Mouse (Mus musculus) heart, adult 18-20 months (tissue): Measurements from ENCODE around the gene Robo4. TPM values are rescaled to one million over a fixed set of nuclear protein-coding genes. Genes with fewer than 3 reads are reported as not detected.

ENCODE experiments used
- DNase-seq, 2 experiments: peaks; one replicate each; pipeline ENCODE4 v3.0.0; 2021 to 2022; ENCODE audit warnings: mixed read lengths in 1 of 2
- total RNA-seq, 2 experiments: library from RNA; stranded (reverse); gene quantifications; 2 replicates each; pipeline ENCODE4 v1.2.3; 2021

Gene Robo4
- total RNA-seq, 2 experiments from 2014 or later, result 27.9 to 38.3 TPM

DNA sequence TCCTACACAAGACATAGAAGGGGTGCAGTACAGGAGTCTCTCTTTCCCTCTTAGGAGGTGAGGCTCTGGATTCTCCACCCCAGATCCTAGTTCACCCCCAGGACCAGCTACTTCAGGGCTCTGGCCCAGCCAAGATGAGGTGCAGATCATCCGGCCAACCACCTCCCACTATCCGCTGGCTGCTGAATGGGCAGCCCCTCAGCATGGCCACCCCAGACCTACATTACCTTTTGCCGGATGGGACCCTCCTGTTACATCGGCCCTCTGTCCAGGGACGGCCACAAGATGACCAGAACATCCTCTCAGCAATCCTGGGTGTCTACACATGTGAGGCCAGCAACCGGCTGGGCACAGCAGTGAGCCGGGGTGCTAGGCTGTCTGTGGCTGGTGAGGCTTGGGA is 804 bp downstream of the Robo4 start:
- no peak for DNase-seq

GRCm38 (mm10) chr9:37403011-37403410 is 1.3 kb downstream of the Robo4 start:
- DNase-seq, result no peak

DNA sequence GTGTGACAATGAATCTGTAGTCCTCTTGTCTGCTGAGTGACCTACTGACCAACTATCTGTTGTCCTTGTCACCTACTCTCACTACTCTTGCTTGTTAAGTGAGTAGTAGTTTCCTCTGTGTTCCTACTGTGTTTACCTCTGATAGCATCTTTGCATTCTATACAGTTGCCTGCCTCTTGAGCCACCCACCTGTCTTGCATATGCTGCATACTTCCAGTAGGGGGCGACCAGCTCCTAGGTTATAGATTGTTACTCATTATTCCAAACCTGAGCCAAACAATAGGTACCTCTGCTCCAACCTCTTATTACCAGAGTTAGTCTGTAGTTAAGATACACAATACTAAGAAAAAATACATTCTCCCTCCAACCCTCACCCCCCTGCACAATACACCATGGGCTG is 4.7 kb downstream of the Robo4 start:
- no peak for DNase-seq

DNA sequence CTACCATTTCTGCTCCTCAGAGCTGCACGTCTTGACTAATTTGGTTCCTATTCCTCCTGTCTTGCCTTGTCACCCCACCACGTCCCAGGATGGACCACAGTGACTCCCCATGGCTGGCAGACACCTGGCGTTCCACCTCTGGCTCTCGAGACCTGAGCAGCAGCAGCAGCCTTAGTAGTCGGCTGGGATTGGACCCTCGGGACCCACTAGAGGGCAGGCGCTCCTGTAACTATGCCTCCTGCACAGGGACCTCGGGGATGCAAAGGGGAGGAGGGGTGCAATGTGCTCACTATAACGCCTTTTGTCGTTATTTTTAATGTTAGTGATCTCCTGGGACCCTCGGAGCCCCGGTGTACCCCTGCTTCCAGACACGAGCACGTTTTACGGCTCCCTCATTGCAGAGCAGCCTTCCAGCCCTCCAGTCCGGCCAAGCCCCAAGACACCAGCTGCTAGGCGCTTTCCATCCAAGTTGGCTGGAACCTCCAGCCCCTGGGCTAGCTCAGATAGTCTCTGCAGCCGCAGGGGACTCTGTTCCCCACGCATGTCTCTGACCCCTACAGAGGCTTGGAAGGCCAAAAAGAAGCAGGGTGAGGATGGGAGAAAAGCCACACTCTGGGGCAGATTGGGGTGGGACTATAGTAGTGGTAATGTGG is 6.3 kb downstream of the Robo4 start:
- DNase-seq, result peak; percentile 41 to 44

- peak in 1 of 2 experiments; percentile 56 for DNase-seq
Observed at GRCm38 (mm10) chr9:37409698-37410445, 8.2 kb downstream of the Robo4 start.

DNA sequence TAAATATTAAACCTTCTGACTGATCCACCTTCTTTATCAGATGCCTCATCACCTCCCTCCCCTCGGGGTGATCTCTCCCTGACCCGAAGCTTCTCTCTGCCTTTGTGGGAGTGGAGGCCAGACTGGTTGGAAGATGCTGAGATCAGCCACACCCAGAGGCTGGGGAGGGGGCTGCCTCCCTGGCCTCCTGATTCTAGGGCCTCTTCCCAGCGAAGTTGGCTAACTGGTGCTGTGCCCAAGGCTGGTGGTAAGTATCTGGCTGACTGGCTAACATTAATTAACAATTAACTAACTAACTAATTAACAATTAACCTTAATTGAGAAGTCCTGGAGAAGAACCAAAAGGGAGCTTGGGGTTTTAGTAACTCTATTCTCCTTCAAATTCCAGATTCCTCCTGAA is 11.3 kb downstream of the Robo4 start:
- DNase-seq, result no peak

DNA sequence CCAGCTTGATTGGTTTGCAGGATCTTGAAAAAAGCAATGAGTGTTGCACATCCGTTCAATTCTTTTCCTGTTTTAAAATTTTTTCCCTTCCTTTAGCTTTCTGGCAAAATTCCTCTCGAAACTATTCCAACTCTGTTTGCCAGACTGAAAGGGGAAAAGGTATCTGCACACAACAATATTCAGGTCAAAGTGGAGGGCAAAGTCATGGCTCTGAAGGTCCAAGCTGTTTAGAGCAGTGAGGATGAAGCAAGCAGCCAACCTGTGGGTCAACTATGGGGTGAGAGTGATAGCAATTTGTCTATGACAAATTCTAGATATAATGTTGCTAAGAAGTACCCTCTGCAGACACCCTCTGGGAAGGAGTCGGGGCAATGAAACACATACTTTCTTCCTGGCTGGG is 13.0 kb downstream of the Robo4 start:
- peak in 1 of 2 experiments; percentile 23 for DNase-seq

DNA sequence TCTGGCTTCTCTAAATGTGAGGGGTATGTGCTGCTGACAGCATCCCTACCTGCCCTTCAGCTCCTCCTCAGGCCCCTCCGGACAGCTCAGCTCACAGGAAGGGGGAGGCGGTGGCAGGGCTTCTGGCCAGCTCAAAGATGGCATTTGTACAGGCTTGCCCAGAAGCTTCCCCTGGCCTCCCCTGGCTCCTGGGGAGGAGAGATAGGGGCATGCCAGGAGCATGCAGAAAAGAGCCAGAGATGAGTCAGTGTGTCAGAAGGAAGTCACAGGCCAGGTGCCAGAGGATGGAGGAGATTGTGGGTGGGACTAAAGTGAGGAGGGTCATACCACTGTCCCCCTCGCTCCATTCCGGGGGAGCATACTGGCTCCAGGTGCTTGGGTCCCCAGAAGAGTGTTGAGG is 17.1 kb downstream of the Robo4 start:
- DNase-seq, result no peak

DNA sequence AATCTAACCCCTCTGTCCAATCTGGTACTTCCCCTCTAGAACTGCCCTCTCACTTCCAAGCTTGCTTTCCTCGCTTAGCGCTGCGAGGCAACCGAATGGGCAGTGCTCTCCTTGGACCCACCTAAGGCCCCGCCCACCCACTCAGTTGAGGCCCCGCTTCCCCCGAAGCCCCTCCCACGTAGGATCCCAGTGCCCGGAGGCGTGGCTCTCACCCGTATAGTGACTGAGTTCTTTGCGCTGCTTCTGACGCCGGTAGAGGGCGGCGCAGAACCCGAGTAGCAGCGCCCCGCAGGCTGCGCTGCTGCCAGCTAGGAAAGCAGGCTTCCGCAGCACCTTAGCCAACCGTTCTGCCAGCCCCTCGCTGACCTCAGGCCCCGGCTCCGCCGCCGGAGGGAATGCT is 19.0 kb downstream of the Robo4 start:
- DNase-seq, result peak; percentile 85 to 92

GRCm38 (mm10) chr9:37421239-37421638 is 19.5 kb downstream of the Robo4 start:
- DNase-seq, result peak in 1 of 2 experiments; percentile 27

- DNase-seq, result no peak
Observed at GRCm38 (mm10) chr9:37429326-37429725, 27.6 kb downstream of the Robo4 start.

- DNase-seq, result peak; percentile 79 to 93
Observed at GRCm38 (mm10) chr9:37430582-37430981, 28.9 kb downstream of the Robo4 start.

DNA sequence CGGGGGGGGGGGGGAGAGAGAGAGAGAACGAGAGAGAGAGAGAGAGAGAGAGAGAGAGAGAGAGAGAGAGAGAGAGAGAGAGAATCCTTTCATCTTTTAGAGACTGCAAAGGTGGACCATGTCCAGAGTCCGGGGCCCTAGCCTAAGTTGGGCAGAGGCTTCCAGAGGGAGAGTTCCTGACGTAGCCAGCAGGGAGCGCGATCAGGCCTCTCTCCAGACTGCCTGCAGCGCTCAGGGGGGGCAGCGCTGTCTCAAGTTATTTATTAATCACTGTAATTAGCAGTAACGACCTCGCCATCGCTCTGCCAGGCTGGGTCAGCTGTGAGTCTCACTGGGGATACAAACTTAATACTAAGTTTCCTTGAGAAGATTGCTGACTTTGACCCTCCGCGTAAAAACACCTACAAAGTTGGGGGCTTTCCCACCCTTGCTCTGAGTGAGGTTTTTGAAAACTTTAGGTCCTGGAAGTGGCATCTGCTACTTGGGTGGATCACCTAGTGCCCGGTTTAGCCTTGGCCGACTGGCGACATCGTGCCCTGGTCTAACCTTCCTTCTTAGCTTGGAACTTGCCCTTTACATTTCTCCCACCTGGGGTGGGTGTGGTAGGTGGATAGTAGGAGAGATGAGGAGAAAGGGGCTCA is 30.4 kb downstream of the Robo4 start:
- peak in 1 of 2 experiments; percentile 58 for DNase-seq

GRCm38 (mm10) chr9:37432720-37433421 is 31.2 kb downstream of the Robo4 start, which contains the start of gene Robo3:
Gene Robo3 (minus strand): TSS chr9:37433246.
- no peak for DNase-seq

DNA sequence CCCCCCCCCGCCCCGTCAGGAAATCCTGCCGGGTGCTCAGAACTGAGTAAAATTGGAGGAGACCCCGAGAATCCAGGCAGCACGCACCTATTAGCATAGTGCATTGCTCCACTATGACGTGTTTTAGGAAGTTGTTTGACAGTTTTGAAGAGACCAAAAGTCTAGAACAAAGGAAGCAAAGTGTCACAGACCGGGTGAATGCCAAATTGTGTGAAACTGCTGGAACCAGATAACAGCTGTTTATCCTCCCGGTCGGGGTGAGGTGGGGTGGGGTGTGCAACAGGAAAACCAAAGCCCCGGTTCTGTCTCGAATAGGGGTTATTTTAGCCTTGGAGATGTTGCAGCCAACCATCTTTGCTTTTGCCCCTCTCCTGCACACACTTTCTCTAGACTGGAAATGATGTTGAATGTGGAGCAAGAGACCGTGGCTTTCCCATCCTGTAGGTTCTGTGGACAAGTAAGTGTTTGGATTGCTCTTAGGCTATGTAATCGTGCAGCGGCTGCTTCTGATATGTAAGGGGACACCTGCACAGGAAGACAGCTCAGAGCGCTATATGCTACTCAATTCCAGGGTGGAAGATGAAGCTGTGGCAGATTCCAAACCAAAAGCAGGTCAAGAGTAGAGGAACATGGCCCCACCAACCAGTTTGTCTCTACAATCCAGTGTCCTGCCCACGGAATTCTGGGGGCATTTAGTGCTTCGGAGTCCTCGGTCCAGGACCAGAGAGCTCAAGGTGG is 32.3 kb downstream of the Robo4 start:
- DNase-seq, result no peak

GRCm38 (mm10) chr9:37434932-37435331 is 33.2 kb downstream of the Robo4 start:
- no peak for DNase-seq

- no peak for DNase-seq
Observed at GRCm38 (mm10) chr9:37435616-37436015, 33.9 kb downstream of the Robo4 start.

DNA sequence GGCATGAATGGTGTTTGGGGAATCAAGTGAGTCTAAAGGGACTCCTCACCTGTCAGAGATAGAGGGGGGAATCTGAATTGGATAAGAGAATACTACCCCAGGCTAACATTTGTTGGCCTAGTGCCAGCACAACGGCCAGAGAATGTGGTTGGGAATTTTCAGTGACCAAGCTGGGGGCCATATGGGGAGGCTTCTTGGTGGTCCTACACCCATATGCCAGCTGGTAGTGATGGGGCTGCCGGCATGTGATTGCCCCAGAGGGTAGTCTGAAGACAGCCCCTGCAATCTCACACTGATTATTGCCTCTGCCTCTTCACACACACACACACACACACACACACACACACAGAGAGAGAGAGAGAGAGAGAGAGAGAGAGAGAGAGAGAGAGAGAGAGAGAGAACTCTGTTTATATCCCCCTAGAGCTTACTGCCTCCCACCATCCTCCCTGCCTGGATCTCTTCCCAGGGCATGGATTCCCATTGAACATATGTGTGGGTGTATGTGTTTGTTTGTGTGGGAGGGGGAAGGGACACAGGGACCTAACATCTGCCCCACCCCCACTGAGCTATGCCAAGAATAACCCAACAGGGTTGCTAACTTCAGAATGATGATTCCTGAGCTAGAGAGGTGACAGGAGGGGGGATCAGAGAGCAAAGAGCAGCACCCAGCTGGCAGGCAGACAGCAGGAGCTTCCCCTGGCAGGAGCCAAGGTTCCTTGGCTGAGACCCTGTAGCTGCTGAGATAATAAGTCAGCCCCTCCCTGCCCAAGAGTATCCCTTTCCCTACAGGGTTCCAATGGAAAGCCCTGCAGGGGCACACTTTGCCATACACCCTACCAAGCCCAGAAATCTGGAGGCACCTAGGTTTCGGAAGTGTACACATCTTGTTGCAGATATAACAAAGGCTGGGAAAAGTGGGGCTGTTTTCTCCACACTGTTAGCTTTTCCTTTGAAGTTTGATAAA is 36.4 kb downstream of the Robo4 start:
- no peak for DNase-seq

DNA sequence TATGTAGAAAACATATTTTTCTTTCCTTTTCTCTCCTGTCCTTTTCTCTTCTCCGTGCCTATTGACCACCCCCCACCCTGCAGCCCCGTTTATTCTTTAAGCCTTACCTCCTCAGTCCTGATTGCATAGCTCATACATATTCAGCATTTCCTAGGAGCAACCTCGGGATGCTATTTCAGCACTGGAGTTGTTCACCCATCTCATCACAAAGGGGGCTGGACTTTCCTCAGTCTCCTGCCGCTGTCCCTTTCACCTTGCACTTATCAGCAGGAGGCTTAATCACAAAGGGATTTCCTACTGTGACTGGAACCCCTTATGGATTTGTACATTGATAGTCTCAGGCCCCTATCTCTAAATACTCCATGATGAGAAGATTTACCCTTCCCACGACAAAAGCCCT is 50.7 kb downstream of the Robo4 start:
- DNase-seq, result no peak

DNA sequence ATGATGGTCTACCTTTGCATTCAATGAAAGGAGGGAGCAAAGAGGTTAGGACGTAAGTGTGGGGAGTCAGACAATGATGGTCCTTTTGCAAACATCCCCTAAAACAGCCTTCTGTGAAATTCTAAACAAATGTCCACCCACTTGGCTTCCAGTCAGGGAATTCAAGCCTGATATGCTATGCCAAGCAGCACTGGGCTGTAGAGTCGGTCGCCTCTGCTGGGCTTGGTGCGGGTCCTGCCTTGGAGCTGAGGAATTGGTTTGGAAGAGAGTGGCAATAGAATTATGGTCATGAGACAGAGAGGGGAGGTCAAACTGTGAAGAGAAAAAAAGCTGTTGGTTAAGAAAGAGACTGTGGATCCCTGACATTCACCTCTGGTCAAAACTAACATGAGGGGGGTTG is 51.6 kb downstream of the Robo4 start:
- no peak for DNase-seq

- DNase-seq, result no peak
Observed at GRCm38 (mm10) chr9:37454011-37454492, 52.4 kb downstream of the Robo4 start.
